Mouse (Mus musculus) adrenal gland, postnatal 4 days (tissue): ENCODE measurements at regions not wholly inside any gene's neighbourhood (a gene's known extent, or its start where the extent isn't known, plus 50 kb on each side); places are given as distances from the start of the nearest gene placed in this dataset.

ENCODE experiments used
- DNase-seq, 2 experiments: peaks; one replicate each; pipeline ENCODE4 v3.0.0; 2021 to 2022; ENCODE audit warnings: low spot score in 2 of 2, mixed read lengths in 2 of 2

- no peak for DNase-seq
Observed at GRCm38 (mm10) chr4:127862875-127863274, 107.9 kb downstream of the CK137956 start.

GRCm38 (mm10) chr4:127861319-127862117, 109.2 kb downstream of the CK137956 start:
- DNase-seq: no peak

- DNase-seq: no peak
Observed at GRCm38 (mm10) chr4:127860271-127860670, 110.5 kb downstream of the CK137956 start.

- no peak for DNase-seq
Observed at GRCm38 (mm10) chr4:127859505-127859904, 111.2 kb downstream of the CK137956 start.

- DNase-seq: no peak
Observed at GRCm38 (mm10) chr4:127858566-127858965, 112.2 kb downstream of the CK137956 start.

GRCm38 (mm10) chr4:127855836-127856235, 114.9 kb downstream of the CK137956 start:
- no peak for DNase-seq

- DNase-seq: no peak
Observed at GRCm38 (mm10) chr4:127854776-127855409, 115.9 kb downstream of the CK137956 start.

GRCm38 (mm10) chr4:127849306-127849705, 121.4 kb downstream of the CK137956 start:
- no peak for DNase-seq

- DNase-seq: no peak
Observed at GRCm38 (mm10) chr4:127846321-127846720, 124.4 kb downstream of the CK137956 start.

- DNase-seq: no peak
Observed at GRCm38 (mm10) chr4:127843421-127843820, 127.3 kb downstream of the CK137956 start.

GRCm38 (mm10) chr4:127833668-127834067, 137.1 kb downstream of the CK137956 start:
- no peak for DNase-seq

GRCm38 (mm10) chr4:127826988-127827387, 143.8 kb downstream of the CK137956 start:
- no peak for DNase-seq

- no peak for DNase-seq
Observed at GRCm38 (mm10) chr4:127819501-127819900, 151.2 kb downstream of the CK137956 start.

GRCm38 (mm10) chr4:127819009-127819408, 151.7 kb downstream of the CK137956 start:
- DNase-seq: no peak

- DNase-seq: no peak
Observed at GRCm38 (mm10) chr4:127814631-127815030, 156.1 kb downstream of the CK137956 start.

- DNase-seq: no peak
Observed at GRCm38 (mm10) chr4:127812047-127812545, 158.7 kb downstream of the CK137956 start.

GRCm38 (mm10) chr4:127810899-127811510, 159.7 kb downstream of the CK137956 start:
- DNase-seq: no peak

- no peak for DNase-seq
Observed at GRCm38 (mm10) chr4:127809006-127809405, 161.7 kb downstream of the CK137956 start.

- no peak for DNase-seq
Observed at GRCm38 (mm10) chr4:127789206-127789605, 181.5 kb downstream of the CK137956 start.

- DNase-seq: no peak
Observed at GRCm38 (mm10) chr4:127785786-127786185, 185.0 kb downstream of the CK137956 start.

GRCm38 (mm10) chr4:127771966-127772500, 198.7 kb downstream of the CK137956 start:
- no peak for DNase-seq

GRCm38 (mm10) chr4:127763736-127764135, 207.0 kb downstream of the CK137956 start:
- DNase-seq: no peak
